Comparison of ENCODE assay signal across 8 mouse cellular contexts in genomic region chr9:116060691-116061090, GRCm38 (mm10).
DNase-seq lines count a peak whose midpoint lies in the region; TF ChIP-seq lines count a peak whose summit lies in the region.

No protein-coding gene starts in this region.

- TF ChIP-seq POLR2A in lung, adult 2 months (IDR thresholded peaks at IDR 0.05; ENCODE audit: borderline replicate concordance, extremely low read depth, low read depth, low read length), result no peak
- TF ChIP-seq POLR2A in brain, embryonic 14.5 days (IDR thresholded peaks at IDR 0.05; ENCODE audit: borderline replicate concordance, extremely low read depth, insufficient read depth, insufficient read length, poor library complexity, severe bottlenecking), result no peak

- H3K27ac ChIP-seq in gastrocnemius, adult 2 months, result no peak overlapping the region

- peak; percentile 87 for TF ChIP-seq CTCF in gastrocnemius, adult 2 months (IDR thresholded peaks at IDR 0.05)
- peak; percentile 71 for TF ChIP-seq CTCF in lung, adult 2 months (IDR thresholded peaks at IDR 0.05; ENCODE audit: insufficient read depth, low read length)
- TF ChIP-seq CTCF in brain, embryonic 14.5 days (IDR thresholded peaks at IDR 0.05; ENCODE audit: borderline replicate concordance, extremely low read depth, insufficient read depth, insufficient read length), result peak; percentile 58; the same call in 1 of the 2 replicates

- no peaks in the 10 kb centered on the region for H3K4me1 ChIP-seq in lung, adult 2 months (ENCODE audit: control insufficient read depth, insufficient read depth, low read length)

- DNase-seq in gastrocnemius, adult 2 months, result peak; percentile 24
- no peak for DNase-seq in gastrocnemius, postnatal 10 days
- DNase-seq in lung, adult 2 months, result no peak
- DNase-seq in lung, adult 18-20 months, result no peak
- DNase-seq in brain, embryonic 14.5 days (ENCODE audit: low read depth), result peak; percentile 46
- peak; percentile 47 for DNase-seq in mesoderm, embryonic 11.5 days (ENCODE audit: low read depth, low spot score)
- no peak for DNase-seq in spleen, postnatal 10 days (ENCODE audit: low spot score in 2 of 2)
- no peak for DNase-seq in T-cell, adult 2 months (ENCODE audit: low spot score)

- H3K4me3 ChIP-seq in gastrocnemius, adult 2 months, result no peak overlapping the region
- H3K4me3 ChIP-seq in lung, adult 2 months (replicated peaks; ENCODE audit: extremely low read depth, low read depth, low read length), result no peak overlapping the region

- intact Hi-C loops in gastrocnemius, adult 2 months (cut with DNase I), result loop anchor here (2.0 kb wide), 1 partner anchor 324 kb away; no protein-coding TSS in a partner anchor

- 11% methylated on average over 4 of the region's 4 CpGs for WGBS in lung, adult 2 months

Comparison
In these comparisons a context has a peak if more than half of its experiments do, and no peak if none do; other contexts are left out.
1. DNase-seq: peak in gastrocnemius, adult 2 months (single experiment), brain, embryonic 14.5 days (single experiment) and mesoderm, embryonic 11.5 days (single experiment); none in gastrocnemius, postnatal 10 days (single experiment), lung, adult 2 months (single experiment), lung, adult 18-20 months (0 of 2), spleen, postnatal 10 days (0 of 2) and T-cell, adult 2 months (single experiment).
2. Peak in every context shown above with its lines, with median percentiles within 50 percentile points of each other: CTCF ChIP-seq.